Mouse (Mus musculus) midbrain, embryonic 11.5 days (tissue): ENCODE results near the gene Gabrb3. TPM values are rescaled to one million over a fixed set of nuclear protein-coding genes. Genes with fewer than 3 reads are reported as not detected.

Experiments
- ATAC-seq: fragments of 200-750 bp; cut with Nextera tagmentation; 2 replicates; pipeline ENCODE4 v1.8.0; 2017; ENCODE audit warnings: moderate TSS enrichment, moderate library complexity; ENCODE audit not compliant: low FRiP score
- DNase-seq: peaks from one replicate; pipeline ENCODE4 v3.0.0; 2015; ENCODE audit warnings: low spot score; ENCODE audit errors: missing footprints
- H3K27ac ChIP-seq: fragments of 300-500 bp; sonication (generic); 2 replicates; pipeline ENCODE4 v1.5.1; 2014; ENCODE audit warnings: low read depth, low read length
- H3K27me3 ChIP-seq: fragments of 300-500 bp; sonication (generic); 2 replicates; pipeline ENCODE4 v1.6.1; 2014; ENCODE audit warnings: mild to moderate bottlenecking, low read length, moderate library complexity, mixed read lengths; ENCODE audit not compliant: control insufficient read depth, insufficient read depth
- H3K36me3 ChIP-seq: fragments of 300-500 bp; sonication (generic); 2 replicates; pipeline ENCODE4 v1.6.1; 2014; ENCODE audit warnings: mild to moderate bottlenecking, low read length, moderate library complexity, mixed read lengths; ENCODE audit not compliant: control insufficient read depth, insufficient read depth
- H3K4me1 ChIP-seq: fragments of 300-500 bp; sonication (generic); 2 replicates; pipeline ENCODE4 v1.6.1; 2014; ENCODE audit warnings: low read length; ENCODE audit not compliant: control insufficient read depth, insufficient read depth
- H3K4me2 ChIP-seq: fragments of 300-500 bp; sonication (generic); 2 replicates; pipeline ENCODE4 v1.6.1; 2014; ENCODE audit warnings: mild to moderate bottlenecking, moderate library complexity
- H3K4me3 ChIP-seq: fragments of 300-500 bp; sonication (generic); 2 replicates; pipeline ENCODE4 v1.5.1; 2014; ENCODE audit warnings: low read depth, low read length
- H3K9ac ChIP-seq: fragments of 300-500 bp; sonication (generic); 2 replicates; pipeline ENCODE4 v1.6.1; 2014; ENCODE audit warnings: low read length
- H3K9me3 ChIP-seq: fragments of 300-500 bp; sonication (generic); 2 replicates; pipeline ENCODE4 v1.6.1; 2016; ENCODE audit warnings: low read length; ENCODE audit not compliant: control insufficient read depth
- whole genome bisulfite sequencing: fragments of 180-500 bp; shearing (Covaris S2); extraction: QIAGEN DNeasy Blood & Tissue Kit; methylation state at CpG from one replicate; pipeline ENCODE4 v1.1.7; 2014; 5-methylcytosine and 5-hydroxymethylcytosine counted together
- polyA plus RNA-seq: library from polyadenylated mRNA; unstranded; fragments of >200 nt; fragmentation: Nextera tagmentation; extraction: Ambion mirVana; gene quantifications from 2 replicates; pipeline ENCODE4 v1.2.1, GENCODE M21; 2014

Gabrb3 gene
- polyA plus RNA-seq, 1 experiment from 2014 or later, result 11.7 TPM

GRCm38 (mm10) chr7:57590451-57591248 is 171.2 kb downstream of the Gabrb3 start:
- Histone ChIP-seq H3K9me3 (no peaks in the 10 kb centered on the region), H3K27me3 (peaks cover 8% of the 10 kb centered on the region), H3K4me1 (0 out of 2 replicates have a peak, but pooled peaks cover 3% of the 10 kb centered on the region), H3K4me2 (peak overlapping the region; percentile 95), H3K4me3 (peak overlapping the region; percentile 74), H3K36me3 (no peaks in the 10 kb centered on the region), H3K9ac (peak overlapping the region; percentile 66), H3K27ac (peak overlapping the region; percentile 35; the same call in 1 of the 2 replicates)
- ATAC-seq (peak; percentile 94), DNase-seq (peak; percentile 96)
- WGBS, result under 1% methylated on average over 40 of the region's 74 CpGs

- Histone ChIP-seq H3K27me3 (peaks cover 8% of the 10 kb centered on the region), H3K4me3 (peak overlapping the region; percentile 74), H3K4me2 (peak overlapping the region; percentile 95), H3K9ac (peak overlapping the region; percentile 66), H3K9me3 (no peaks in the 10 kb centered on the region), H3K36me3 (no peaks in the 10 kb centered on the region), H3K27ac (no peak overlapping the region), H3K4me1 (0 out of 2 replicates have a peak, but pooled peaks cover 3% of the 10 kb centered on the region)
- under 1% methylated on average over 33 of the region's 34 CpGs for WGBS
- no peak for DNase-seq
- peak; percentile 81; the same call in 1 of the 2 replicates for ATAC-seq
Observed at GRCm38 (mm10) chr7:57591249-57591577, 171.7 kb downstream of the Gabrb3 start.

- H3K9ac ChIP-seq, result peak overlapping the region; percentile 66
- DNase-seq (peak; percentile 95), ATAC-seq (peak; percentile 33)
- no peaks in the 10 kb centered on the region for H3K9me3 ChIP-seq
- H3K27ac ChIP-seq, result no peak overlapping the region
- H3K27me3 ChIP-seq, result peaks cover 8% of the 10 kb centered on the region
- H3K4me3 ChIP-seq, result peak overlapping the region; percentile 74
- WGBS, result under 1% methylated on average over 51 of the region's 56 CpGs
- H3K4me2 ChIP-seq, result peak overlapping the region; percentile 95
- H3K36me3 ChIP-seq, result no peaks in the 10 kb centered on the region
- H3K4me1 ChIP-seq, result 0 out of 2 replicates have a peak, but pooled peaks cover 3% of the 10 kb centered on the region
Observed at GRCm38 (mm10) chr7:57591578-57592431, 172.3 kb downstream of the Gabrb3 start.

DNA sequence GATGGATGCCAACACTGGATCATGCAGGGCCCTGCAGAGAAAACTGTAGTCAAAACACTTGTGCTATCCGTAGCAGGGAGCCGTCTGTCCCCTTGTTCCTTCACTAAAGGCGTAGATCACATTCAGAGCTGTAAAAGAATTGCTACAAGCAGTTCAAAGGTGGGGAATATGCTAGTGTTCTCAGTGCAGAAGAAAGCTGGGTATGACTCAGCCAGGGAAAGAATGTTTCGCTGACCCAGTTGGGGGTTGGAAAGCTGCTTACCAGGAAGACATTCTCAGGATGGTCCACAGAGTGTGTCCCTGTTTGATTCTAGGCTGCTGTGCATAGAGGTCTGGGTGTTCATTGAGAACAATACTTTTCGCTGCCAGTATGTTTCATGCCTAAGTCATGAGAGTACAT is 177.8 kb downstream of the Gabrb3 start:
- DNase-seq (no peak), ATAC-seq (no peak)
- Histone ChIP-seq H3K27ac (no peak overlapping the region), H3K9me3 (no peaks in the 10 kb centered on the region), H3K9ac (no peak overlapping the region), H3K4me2 (no peak overlapping the region), H3K4me3 (no peak overlapping the region), H3K36me3 (no peaks in the 10 kb centered on the region), H3K4me1 (no peaks in the 10 kb centered on the region), H3K27me3 (no peaks in the 10 kb centered on the region)
- WGBS, result 80% methylated on average over 5 of the region's 5 CpGs

- Histone ChIP-seq H3K27ac (no peak overlapping the region), H3K4me2 (no peak overlapping the region), H3K4me1 (no peaks in the 10 kb centered on the region), H3K4me3 (no peak overlapping the region), H3K27me3 (no peaks in the 10 kb centered on the region), H3K36me3 (no peaks in the 10 kb centered on the region), H3K9ac (no peak overlapping the region), H3K9me3 (no peaks in the 10 kb centered on the region)
- WGBS, result 31% methylated on average over 3 of the region's 3 CpGs
- DNase-seq (no peak), ATAC-seq (0 out of 2 replicates have a peak, but pooled peaks have one; percentile 55)
Observed at GRCm38 (mm10) chr7:57618697-57619096, 199.2 kb downstream of the Gabrb3 start.

DNA sequence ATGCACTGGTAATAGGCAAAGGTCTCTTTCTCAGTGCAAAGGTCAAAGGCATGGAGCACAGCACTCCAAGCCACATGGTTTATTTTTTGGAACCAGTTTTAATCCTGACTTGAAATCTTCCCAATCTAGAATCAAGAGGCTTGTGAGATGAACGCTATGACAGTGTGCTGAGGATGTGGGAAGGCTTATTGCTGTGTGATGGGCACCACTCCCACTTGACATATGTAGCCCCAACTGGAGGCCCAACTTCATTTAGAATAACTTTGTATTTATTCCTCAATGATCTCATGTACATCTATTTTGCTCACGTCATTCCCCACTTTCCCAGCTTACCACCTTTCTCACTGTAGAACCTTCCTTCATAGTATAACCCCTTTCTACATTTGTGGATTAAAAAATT is 200.5 kb downstream of the Gabrb3 start:
- no peaks in the 10 kb centered on the region for H3K27me3 ChIP-seq
- WGBS, result 88% methylated on average over 2 of the region's 2 CpGs
- no peak overlapping the region for H3K4me2 ChIP-seq
- no peak overlapping the region for H3K4me3 ChIP-seq
- DNase-seq (no peak), ATAC-seq (no peak)
- H3K36me3 ChIP-seq, result no peaks in the 10 kb centered on the region
- H3K27ac ChIP-seq, result no peak overlapping the region
- H3K9me3 ChIP-seq, result no peaks in the 10 kb centered on the region
- no peaks in the 10 kb centered on the region for H3K4me1 ChIP-seq
- H3K9ac ChIP-seq, result no peak overlapping the region

DNA sequence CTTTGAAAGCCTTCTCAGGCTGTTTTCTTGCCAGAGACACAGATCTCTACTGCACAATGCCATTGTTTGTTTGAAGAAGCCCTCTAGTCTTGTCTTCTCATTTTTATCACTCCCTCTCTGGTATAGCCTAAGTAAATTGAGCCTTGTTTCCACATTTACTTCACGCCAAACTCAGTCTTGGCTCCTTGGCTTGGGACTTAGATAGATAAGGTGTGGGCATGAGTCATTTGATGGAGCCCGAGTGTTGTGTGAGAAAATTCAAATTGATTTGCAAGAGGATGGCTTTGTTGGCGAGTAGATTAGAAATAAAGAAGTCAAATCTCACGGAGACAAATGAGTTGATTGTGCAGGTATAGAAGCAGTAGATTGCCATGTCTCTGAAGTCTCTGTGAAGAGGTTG is 204.2 kb downstream of the Gabrb3 start:
- Histone ChIP-seq H3K4me1 (no peaks in the 10 kb centered on the region), H3K4me3 (no peak overlapping the region), H3K27me3 (no peaks in the 10 kb centered on the region), H3K9ac (no peak overlapping the region), H3K36me3 (no peaks in the 10 kb centered on the region), H3K9me3 (no peaks in the 10 kb centered on the region), H3K4me2 (no peak overlapping the region), H3K27ac (no peak overlapping the region)
- no peak for ATAC-seq
- DNase-seq, result no peak
- 84% methylated on average over 4 of the region's 4 CpGs for WGBS

DNA sequence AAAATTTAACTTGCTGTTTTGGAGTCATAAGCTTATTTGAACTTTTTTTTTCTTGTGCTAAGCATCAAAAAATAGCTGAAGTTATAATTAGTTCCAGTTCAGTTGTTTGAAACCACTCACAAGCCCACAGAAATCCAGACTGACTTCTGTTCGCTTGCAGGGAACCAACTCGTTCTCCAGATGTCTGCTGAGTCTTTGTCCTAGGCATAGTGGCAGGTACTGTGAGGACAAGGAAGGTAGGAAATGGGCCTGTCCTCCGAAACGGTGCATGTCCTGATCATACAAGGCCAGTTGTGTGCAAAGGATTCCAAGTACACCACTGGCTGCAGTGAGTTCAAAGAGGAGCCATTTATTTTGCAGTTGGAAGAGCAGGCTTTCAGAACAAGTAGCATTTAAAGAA is 215.5 kb downstream of the Gabrb3 start:
- ATAC-seq (no peak), DNase-seq (no peak)
- Histone ChIP-seq H3K27me3 (no peaks in the 10 kb centered on the region), H3K4me2 (no peak overlapping the region), H3K36me3 (no peaks in the 10 kb centered on the region), H3K9me3 (no peaks in the 10 kb centered on the region), H3K4me3 (no peak overlapping the region), H3K27ac (no peak overlapping the region), H3K9ac (no peak overlapping the region), H3K4me1 (no peaks in the 10 kb centered on the region)
- WGBS, result 60% methylated on average over 4 of the region's 4 CpGs

DNA sequence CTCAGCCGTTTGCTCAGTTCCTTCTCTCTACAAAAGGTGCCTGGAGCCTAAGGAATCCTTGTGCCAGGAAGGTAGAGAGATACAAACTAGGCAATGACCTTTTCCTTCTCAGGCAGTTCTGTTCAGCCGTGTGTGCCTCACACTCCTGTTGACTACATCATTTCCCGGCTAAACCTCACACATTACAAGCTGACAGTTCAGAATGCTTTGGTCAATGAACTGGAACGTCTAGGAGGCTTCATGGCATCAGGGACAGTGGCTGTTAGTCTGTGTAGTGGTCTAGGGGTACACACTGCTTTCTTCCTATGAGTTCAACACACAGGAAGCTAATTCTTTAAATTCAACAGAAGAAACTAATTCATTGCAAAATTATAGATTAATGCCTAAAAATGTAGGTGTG is 216.2 kb downstream of the Gabrb3 start:
- H3K27ac ChIP-seq, result no peak overlapping the region
- no peak overlapping the region for H3K9ac ChIP-seq
- ATAC-seq (no peak), DNase-seq (no peak)
- no peak overlapping the region for H3K4me3 ChIP-seq
- no peaks in the 10 kb centered on the region for H3K27me3 ChIP-seq
- H3K4me2 ChIP-seq, result no peak overlapping the region
- H3K36me3 ChIP-seq, result no peaks in the 10 kb centered on the region
- H3K9me3 ChIP-seq, result no peaks in the 10 kb centered on the region
- H3K4me1 ChIP-seq, result no peaks in the 10 kb centered on the region
- 62% methylated on average over 4 of the region's 4 CpGs for WGBS
